Mouse (Mus musculus) ES-E14 (cell line): ENCODE data around the gene Fkbp1b.

ENCODE experiments used
- CHD2 ChIP-seq: IDR thresholded peaks from 2 replicates; pipeline ENCODE4 v1.6.1; 2014; ENCODE audit warnings: mild to moderate bottlenecking, low read depth, low read length, inconsistent platforms
- HCFC1 ChIP-seq: IDR thresholded peaks from 2 replicates; pipeline ENCODE4 v1.6.1; 2012; ENCODE audit warnings: low read length, inconsistent platforms, borderline replicate concordance; ENCODE audit not compliant: insufficient read depth

DNA sequence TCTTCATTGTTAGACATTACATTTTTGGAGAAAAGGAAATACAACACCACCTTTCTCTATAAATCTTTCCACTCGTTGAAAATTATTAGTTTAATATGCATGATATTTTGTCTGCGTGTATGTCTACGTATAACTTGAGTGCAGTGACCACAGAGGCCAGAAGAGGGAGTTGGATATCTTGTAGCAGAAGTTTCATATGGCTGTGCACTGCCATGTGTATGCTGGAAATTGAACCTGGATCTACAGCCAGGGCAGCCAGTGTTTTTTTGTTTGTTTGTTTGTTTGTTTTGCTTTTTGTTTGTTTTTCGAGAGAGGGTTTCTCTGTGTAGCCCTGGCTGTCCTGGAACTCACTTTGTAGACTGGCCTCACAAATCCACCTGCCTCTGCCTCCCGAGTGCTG, 37.7 kb upstream of the Fkbp1b start:
- TF ChIP-seq CHD2 (no peak), HCFC1 (no peak)
